Mouse (Mus musculus): Measurements from ENCODE around the gene 1700001O22Rik.

DNA sequence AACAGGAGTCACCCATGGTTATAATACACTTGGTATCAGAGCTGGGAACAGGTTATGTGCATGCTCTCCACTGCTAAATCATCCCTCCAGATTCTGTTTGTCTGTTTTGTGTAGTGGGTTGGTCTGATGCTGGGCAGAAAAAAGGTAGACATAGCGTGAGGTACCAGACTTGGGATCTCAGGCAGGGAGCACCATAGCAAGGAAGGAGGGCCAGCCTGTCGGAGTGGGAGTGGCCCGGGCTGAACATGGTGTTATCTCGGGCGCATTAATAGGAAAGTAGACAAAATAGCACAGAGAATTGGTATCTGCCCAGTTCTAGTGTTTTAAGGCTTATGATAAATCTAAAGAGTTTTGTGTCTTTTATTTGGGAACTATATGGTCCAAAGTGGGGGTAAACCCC lies 34.9 kb downstream of the 1700001O22Rik start:
- no peak for TF ChIP-seq MYOD1 (IDR thresholded peaks at IDR 0.05; ENCODE audit: control insufficient read depth in 1 of 3, insufficient read length in 2 of 3, low read depth in 2 of 3)
- TF ChIP-seq POLR2A (IDR thresholded peaks at IDR 0.05; ENCODE audit: insufficient read length, low read depth), result no peak
- no peak for TF ChIP-seq MYOG (IDR thresholded peaks at IDR 0.05; ENCODE audit: control insufficient read depth in 1 of 3, insufficient read depth in 1 of 3, insufficient read length in 2 of 3, low read depth in 2 of 3)
- TF ChIP-seq POLR2AphosphoS2 (IDR thresholded peaks at IDR 0.05; ENCODE audit: insufficient read length, low read depth), result no peak
- TF ChIP-seq MAX (IDR thresholded peaks at IDR 0.05; ENCODE audit: low read depth), result no peak
- TF ChIP-seq TCF3 (IDR thresholded peaks at IDR 0.05; ENCODE audit: insufficient read length, low read depth), result no peak
- no peak for TF ChIP-seq TCF12 (IDR thresholded peaks at IDR 0.05; ENCODE audit: insufficient read depth, poor library complexity, severe bottlenecking)
- TF ChIP-seq CEBPB (IDR thresholded peaks at IDR 0.05; ENCODE audit: insufficient read depth, poor library complexity, severe bottlenecking), result no peak

Measured in myocyte (in vitro differentiated cells).